Mouse (Mus musculus): ENCODE measurements at regions not wholly inside any gene's neighbourhood (a gene's known extent, or its start where the extent isn't known, plus 50 kb on each side); places are given as distances from the start of the nearest gene placed in this dataset.
A peak's percentile ranks its signal among the peaks of the same experiment; 100 is the strongest.
"Not testable (repeated sequence)": the region's sequence is repeated elsewhere in the genome, so short reads cannot be mapped to it uniquely, and the experiment has no call there.

DNA sequence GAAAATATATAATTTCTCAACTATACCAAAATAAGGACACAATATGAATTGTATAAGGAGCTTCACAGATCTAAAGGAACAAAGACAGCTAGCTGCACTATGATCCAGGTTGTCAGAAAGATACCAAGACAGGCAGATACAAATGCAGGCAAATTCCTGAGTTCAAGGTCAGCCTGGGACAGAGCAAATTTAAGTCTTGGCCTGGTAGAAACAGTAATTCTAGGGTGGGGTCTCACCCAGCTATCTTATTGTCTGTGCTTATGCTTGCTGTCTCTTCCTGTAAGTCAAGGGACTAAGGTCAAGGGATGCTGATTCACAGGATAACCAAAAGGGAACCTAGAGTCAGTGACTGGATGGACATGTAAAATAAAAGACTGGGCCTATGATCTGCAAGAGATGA, 250.4 kb downstream of the Nucb2 start:
- no peak overlapping the region for H3K4me2 ChIP-seq
- H3K27ac ChIP-seq (replicated peaks) = no peak overlapping the region
- H3K9ac ChIP-seq (replicated peaks) = no peak overlapping the region
- H3K4me3 ChIP-seq (replicated peaks) = no peak overlapping the region
- H3K36me3 ChIP-seq = no peaks in the 10 kb centered on the region
- H3K9me3 ChIP-seq (replicated peaks) = no peaks in the 10 kb centered on the region
- H3K27me3 ChIP-seq (replicated peaks) = no peaks in the 10 kb centered on the region
- no peak for ATAC-seq (ENCODE audit: low FRiP score)
- no peaks in the 10 kb centered on the region for H3K4me1 ChIP-seq

DNA sequence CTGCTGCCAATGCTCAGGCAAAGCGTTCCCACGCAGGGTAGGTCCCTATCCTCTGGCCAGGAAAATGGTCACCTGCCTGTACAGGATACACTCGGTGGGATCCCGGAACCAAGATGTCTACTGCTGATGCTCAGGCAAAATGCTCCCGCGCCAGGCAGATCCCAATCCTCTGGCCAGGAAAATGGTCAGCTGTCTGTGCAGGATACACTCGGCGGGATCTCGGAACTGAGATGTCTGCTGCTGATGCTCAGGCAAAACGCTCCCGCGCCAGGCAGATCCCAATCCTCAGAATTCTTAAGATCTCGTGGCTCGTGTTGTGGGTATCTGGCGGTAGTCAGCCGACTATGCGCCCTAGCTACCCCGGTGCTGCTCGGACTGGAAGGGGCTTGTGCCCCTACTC, 288.0 kb downstream of the Nucb2 start:
- H3K4me1 ChIP-seq; ATAC-seq (ENCODE audit: low FRiP score); H3K4me3 ChIP-seq (replicated peaks); H3K4me2 ChIP-seq; H3K36me3 ChIP-seq; H3K9me3 ChIP-seq (replicated peaks); H3K27ac ChIP-seq (replicated peaks); H3K27me3 ChIP-seq (replicated peaks); H3K9ac ChIP-seq (replicated peaks): not testable (repeated sequence)
- 94% methylated on average over 19 of the region's 19 CpGs for WGBS

DNA sequence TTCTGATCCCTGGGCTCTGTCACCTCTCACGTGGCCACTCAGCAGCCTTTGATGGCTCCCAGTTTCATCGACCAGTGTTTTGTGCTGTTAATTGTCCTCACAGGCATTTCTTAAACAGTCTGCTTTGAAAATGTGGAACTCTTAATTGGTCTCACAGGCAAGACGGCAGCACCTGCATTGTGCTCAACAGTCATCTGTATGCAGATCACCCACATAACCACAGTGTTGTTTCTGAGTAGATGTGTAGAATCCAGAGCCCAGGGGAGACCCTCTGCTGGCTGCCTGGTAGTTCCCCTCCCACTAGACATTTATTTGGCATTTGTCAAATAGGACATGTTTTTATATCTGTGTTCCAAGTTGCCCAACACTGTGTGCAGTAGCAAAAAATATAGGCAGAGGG, 304.3 kb downstream of the Nucb2 start:
- H3K36me3 ChIP-seq = no peaks in the 10 kb centered on the region
- H3K4me3 ChIP-seq (replicated peaks) = no peak overlapping the region
- no peak overlapping the region for H3K9ac ChIP-seq (replicated peaks)
- H3K27me3 ChIP-seq (replicated peaks) = no peaks in the 10 kb centered on the region
- H3K4me1 ChIP-seq = peaks cover 14% of the 10 kb centered on the region
- no peaks in the 10 kb centered on the region for H3K9me3 ChIP-seq (replicated peaks)
- ATAC-seq (ENCODE audit: low FRiP score) = no peak
- H3K27ac ChIP-seq (replicated peaks) = peak overlapping the region; percentile 56; the same call in 1 of the 2 replicates
- 25% methylated on average over 3 of the region's 3 CpGs for WGBS
- no peak overlapping the region for H3K4me2 ChIP-seq

DNA sequence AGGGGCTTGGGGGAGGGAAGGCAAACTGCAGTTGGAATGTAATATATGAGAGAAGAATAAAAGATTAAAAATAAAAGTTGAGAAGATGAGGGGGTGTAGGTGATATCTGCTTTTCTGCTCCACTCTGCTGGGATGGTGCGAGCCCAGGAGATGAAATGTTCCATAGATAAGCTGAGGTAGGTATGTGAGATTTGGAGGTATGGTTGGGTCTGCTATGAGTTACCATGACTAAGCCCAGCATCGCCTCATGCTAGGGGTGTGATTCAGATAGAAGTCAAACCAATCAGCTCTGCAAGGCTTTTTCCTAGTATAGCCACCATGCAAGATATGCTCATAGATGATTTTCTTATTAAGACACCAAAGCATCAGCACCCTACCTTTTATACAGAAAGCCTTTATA, 312.3 kb downstream of the Nucb2 start:
- no peak for ATAC-seq (ENCODE audit: low FRiP score)
- WGBS = 92% methylated on average over 2 of the region's 2 CpGs
- no peak overlapping the region for H3K9ac ChIP-seq (replicated peaks)

DNA sequence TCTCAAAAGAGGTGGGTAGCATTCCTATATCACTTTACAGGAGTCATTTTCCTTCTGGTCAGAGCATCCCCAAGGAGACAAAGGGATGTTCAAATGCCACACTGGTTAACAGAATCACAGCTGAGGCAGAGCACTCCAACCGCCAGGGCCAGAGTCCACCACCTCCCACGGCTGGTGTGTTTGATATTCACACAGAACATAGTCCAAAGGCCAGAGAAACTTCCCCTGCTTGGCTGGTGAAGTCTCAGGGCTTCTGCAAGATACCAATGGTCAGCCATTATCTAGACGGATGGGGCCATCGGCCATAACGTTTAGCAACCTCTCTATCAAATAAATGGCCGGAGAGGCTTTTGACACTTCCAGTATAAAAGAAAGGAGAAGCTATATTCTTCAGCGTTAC, 313.8 kb downstream of the Nucb2 start:
- 81% methylated on average over 7 of the region's 7 CpGs for WGBS

More for the DNA sequence above, 312.3 kb downstream of the Nucb2 start:
- H3K9me3 ChIP-seq (replicated peaks) = no peaks in the 10 kb centered on the region
- no peak overlapping the region for H3K4me2 ChIP-seq
- H3K4me3 ChIP-seq (replicated peaks) = no peak overlapping the region
- no peak overlapping the region for H3K27ac ChIP-seq (replicated peaks)
- no peaks in the 10 kb centered on the region for H3K4me1 ChIP-seq
- no peaks in the 10 kb centered on the region for H3K36me3 ChIP-seq
- no peaks in the 10 kb centered on the region for H3K27me3 ChIP-seq (replicated peaks)

DNA sequence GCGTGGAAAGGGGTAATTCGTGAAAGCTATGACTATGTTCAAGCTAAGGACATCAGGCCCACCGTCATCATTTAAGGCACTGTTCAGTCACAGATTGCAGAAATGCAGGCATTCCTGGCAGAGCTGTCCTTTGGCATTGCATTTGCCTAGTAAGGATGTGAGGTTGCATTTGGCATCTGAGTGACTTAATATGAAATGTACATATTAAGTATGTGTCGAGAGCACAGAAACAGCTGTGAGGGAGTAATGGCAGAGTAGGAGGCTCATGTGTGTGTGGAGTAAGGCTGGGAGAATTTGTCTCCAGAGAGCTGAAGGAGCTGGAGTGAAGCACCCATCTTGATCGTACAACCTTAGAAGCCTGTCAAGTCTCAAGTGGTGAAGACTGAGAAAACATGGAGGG, 316.4 kb downstream of the Nucb2 start:
- Histone ChIP-seq H3K4me2 (no peak overlapping the region), H3K4me1 (no peaks in the 10 kb centered on the region), H3K27me3 (replicated peaks) (no peaks in the 10 kb centered on the region), H3K36me3 (no peaks in the 10 kb centered on the region), H3K9ac (replicated peaks) (no peak overlapping the region), H3K9me3 (replicated peaks) (no peaks in the 10 kb centered on the region), H3K27ac (replicated peaks) (no peak overlapping the region), H3K4me3 (replicated peaks) (no peak overlapping the region)
- WGBS = 85% methylated on average over 5 of the region's 5 CpGs
- ATAC-seq (ENCODE audit: low FRiP score) = no peak

More for the DNA sequence above, 313.8 kb downstream of the Nucb2 start:
- H3K27me3 ChIP-seq (replicated peaks) = no peaks in the 10 kb centered on the region
- H3K9me3 ChIP-seq (replicated peaks) = no peaks in the 10 kb centered on the region
- ATAC-seq (ENCODE audit: low FRiP score) = no peak
- no peak overlapping the region for H3K27ac ChIP-seq (replicated peaks)
- H3K4me2 ChIP-seq = no peak overlapping the region
- no peaks in the 10 kb centered on the region for H3K36me3 ChIP-seq
- no peaks in the 10 kb centered on the region for H3K4me1 ChIP-seq
- H3K9ac ChIP-seq (replicated peaks) = no peak overlapping the region
- no peak overlapping the region for H3K4me3 ChIP-seq (replicated peaks)

DNA sequence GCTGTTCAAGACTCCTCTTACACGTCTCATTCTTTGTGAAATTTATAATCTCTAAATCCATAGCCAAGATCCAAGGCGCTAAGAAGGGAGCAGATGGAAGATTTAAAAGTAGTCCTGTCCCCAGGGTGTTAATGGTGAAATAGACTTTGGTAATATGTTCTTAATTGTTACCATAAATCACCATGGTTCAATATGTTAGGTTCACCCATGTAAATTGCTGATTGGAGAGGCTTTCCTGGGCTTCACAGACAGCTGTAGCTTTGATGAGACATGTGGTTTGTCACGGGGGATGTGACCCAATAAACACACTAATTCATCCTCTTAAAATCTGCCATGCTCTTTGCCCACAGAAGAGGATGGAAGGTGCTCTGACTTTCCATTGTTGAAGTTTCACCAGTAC, 338.7 kb downstream of the Nucb2 start:
- no peak overlapping the region for H3K4me3 ChIP-seq (replicated peaks)
- H3K27ac ChIP-seq (replicated peaks) = no peak overlapping the region
- WGBS = 21% methylated on average over 3 of the region's 3 CpGs
- no peaks in the 10 kb centered on the region for H3K9me3 ChIP-seq (replicated peaks)
- ATAC-seq (ENCODE audit: low FRiP score) = no peak; the same call in 1 of the 2 replicates
- no peak overlapping the region for H3K4me2 ChIP-seq
- H3K9ac ChIP-seq (replicated peaks) = no peak overlapping the region
- peaks cover 2% of the 10 kb centered on the region; the same call in 1 of the 2 replicates for H3K4me1 ChIP-seq
- no peaks in the 10 kb centered on the region for H3K27me3 ChIP-seq (replicated peaks)
- no peaks in the 10 kb centered on the region for H3K36me3 ChIP-seq

DNA sequence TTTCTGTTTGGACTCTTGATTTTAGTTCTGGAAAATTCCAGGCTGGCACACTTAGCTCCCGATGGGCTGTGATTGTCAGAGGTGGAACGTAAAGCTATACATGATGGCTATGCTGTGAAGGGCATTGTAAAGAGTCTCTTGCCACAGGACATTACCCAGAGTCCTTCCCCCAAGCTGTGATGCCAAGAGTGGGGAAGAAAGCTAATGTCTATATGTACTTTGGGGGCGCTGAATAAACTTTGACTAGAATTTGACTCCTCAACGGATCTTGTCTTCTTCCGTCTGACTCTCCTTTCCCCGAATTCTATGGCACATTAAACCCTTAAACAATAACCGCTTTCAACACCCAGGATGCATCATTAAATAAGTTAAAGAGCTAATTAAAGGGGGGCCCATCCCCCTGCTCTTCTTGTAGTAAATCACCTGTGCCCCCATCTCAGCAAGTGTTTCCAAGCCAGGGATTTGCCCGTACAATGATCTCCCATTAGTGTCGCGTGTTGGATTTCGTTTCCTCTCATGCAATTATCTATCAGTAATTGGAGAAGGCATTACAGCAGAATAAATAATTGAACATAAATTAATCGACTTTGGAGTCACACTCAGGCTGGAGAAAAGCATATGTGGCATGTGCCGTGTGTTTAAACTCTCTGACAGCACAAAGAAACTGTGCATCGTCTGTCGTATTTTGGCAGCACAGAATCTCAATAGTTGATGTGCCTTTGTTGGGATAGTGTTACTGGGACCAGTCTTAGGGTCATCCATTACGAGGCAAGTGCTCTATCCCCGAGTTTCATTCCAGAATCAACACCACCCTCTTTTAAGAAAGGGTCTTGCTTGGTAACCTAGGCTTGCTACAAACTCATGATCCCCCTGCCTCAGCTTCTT, 343.9 kb downstream of the Nucb2 start:
- Histone ChIP-seq H3K36me3 (no peaks in the 10 kb centered on the region), H3K4me3 (replicated peaks) (no peak overlapping the region), H3K4me2 (peak overlapping the region; percentile 11; the same call in 1 of the 2 replicates), H3K9ac (replicated peaks) (no peak overlapping the region), H3K27ac (replicated peaks) (no peak overlapping the region), H3K9me3 (replicated peaks) (no peaks in the 10 kb centered on the region), H3K4me1 (peaks cover 9% of the 10 kb centered on the region; the same call in 1 of the 2 replicates), H3K27me3 (replicated peaks) (no peaks in the 10 kb centered on the region)
- 47% methylated on average over 17 of the region's 17 CpGs for WGBS
- no peak for ATAC-seq (ENCODE audit: low FRiP score)

DNA sequence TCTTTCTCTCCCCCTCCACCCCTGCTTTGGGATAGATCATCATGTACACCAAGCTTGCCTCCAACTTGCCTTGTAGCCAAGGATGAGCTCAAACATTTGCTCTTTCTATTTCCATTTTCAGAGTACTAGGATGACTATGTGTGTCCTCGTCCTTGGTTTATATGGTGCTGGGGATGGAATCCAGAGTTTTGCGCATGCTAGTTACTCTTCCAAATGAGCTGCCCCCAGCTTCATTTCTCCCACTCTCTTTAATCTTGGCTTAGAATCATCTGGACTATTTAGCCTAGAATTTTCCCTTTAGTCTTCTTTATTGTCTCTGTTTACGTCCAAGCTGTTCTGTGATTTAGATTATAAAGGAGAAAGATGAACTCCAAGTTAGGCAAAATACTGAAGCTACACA, 349.2 kb downstream of the Nucb2 start:
- Histone ChIP-seq H3K4me1 (peaks cover 2% of the 10 kb centered on the region; the same call in 1 of the 2 replicates), H3K9ac (replicated peaks) (no peak overlapping the region), H3K9me3 (replicated peaks) (no peaks in the 10 kb centered on the region), H3K4me3 (replicated peaks) (no peak overlapping the region), H3K27me3 (replicated peaks) (no peaks in the 10 kb centered on the region), H3K4me2 (no peak overlapping the region), H3K27ac (replicated peaks) (no peak overlapping the region), H3K36me3 (no peaks in the 10 kb centered on the region)
- ATAC-seq (ENCODE audit: low FRiP score) = no peak
- WGBS = 95% methylated on average over 3 of the region's 3 CpGs

DNA sequence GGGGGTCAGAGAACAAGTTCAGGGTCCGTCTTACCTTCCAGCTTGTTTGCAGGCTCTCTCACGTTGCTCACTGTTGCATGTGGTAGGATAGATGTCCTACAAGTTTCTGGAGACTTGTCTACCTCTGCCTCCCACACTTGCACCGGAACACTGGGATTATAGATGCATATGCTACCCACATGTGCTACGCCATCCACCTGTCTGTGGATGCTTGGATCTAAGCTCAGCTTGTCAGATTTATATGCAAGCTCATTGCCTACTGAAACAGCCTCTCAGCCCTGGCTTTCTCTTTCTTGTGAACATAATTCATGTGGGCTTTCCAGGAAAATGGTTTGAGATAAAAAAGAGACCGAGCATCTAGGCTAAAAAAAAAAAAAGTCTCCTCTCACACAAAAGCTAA, 353.0 kb downstream of the Nucb2 start:
- H3K4me2 ChIP-seq = no peak overlapping the region
- no peaks in the 10 kb centered on the region for H3K27me3 ChIP-seq (replicated peaks)
- H3K9ac ChIP-seq (replicated peaks) = no peak overlapping the region
- no peak overlapping the region for H3K27ac ChIP-seq (replicated peaks)
- no peaks in the 10 kb centered on the region for H3K36me3 ChIP-seq
- H3K4me1 ChIP-seq = no peaks in the 10 kb centered on the region
- no peak for ATAC-seq (ENCODE audit: low FRiP score)
- H3K9me3 ChIP-seq (replicated peaks) = no peaks in the 10 kb centered on the region
- no peak overlapping the region for H3K4me3 ChIP-seq (replicated peaks)
- 76% methylated on average over 5 of the region's 5 CpGs for WGBS

DNA sequence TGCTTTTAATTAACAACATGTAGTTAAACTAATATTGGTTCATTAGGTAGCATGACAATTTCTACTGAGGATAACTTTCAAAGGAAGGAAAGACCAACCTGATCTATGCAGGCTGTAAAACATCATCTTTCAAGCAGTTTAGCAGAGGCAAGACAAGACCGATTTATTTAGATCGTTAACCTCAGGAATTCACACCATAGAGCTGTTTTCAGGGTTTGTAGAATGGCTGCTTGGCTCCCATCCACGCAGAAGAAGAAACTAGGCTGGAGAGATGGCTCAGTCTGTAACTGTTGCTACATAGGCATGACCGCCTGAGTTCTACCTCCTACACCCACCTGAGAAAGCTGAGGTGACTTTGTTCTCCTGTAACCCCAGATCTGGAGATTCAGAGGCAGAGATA, 353.6 kb downstream of the Nucb2 start:
- ATAC-seq (ENCODE audit: low FRiP score) = no peak
- Histone ChIP-seq H3K4me2 (no peak overlapping the region), H3K4me1 (no peaks in the 10 kb centered on the region), H3K27me3 (replicated peaks) (no peaks in the 10 kb centered on the region), H3K36me3 (no peaks in the 10 kb centered on the region), H3K4me3 (replicated peaks) (no peak overlapping the region), H3K9me3 (replicated peaks) (no peaks in the 10 kb centered on the region), H3K27ac (replicated peaks) (no peak overlapping the region), H3K9ac (replicated peaks) (no peak overlapping the region)
- WGBS = 80% methylated on average over 4 of the region's 4 CpGs

DNA sequence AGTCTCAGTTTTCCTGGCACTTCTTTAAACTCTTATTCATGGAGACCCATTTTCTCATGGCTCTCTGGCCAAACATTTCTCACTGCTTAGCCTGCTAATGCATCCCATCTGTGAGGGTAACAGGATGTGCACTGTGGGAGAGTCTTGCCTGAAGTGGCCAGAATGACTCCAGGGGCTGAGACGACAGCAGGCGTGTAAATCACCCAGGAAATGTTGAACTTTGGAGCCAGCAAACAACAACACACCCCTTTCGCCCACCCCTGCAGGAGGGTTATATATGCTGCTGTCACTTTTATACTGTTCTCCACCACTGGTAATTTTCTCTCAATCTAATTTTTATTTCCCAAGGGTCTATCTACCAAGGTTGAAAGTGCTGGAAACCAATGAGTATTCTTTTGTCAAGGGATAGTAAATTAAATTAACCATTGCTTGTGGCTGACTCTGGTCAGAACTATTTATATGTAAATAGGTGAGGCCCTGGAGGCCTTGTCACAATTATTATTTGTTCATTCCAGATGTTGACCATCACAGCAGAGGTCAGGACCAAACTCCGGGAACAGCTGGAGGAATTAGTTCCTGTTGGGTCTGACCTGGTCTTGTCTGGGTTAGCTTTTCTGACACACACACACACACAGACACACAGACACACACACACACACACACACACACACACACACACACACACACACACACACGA, 378.2 kb downstream of the Nucb2 start:
- Histone ChIP-seq H3K27me3 (replicated peaks) (no peaks in the 10 kb centered on the region), H3K9me3 (replicated peaks) (no peaks in the 10 kb centered on the region), H3K9ac (replicated peaks) (no peak overlapping the region), H3K36me3 (no peaks in the 10 kb centered on the region), H3K4me2 (no peak overlapping the region), H3K4me3 (replicated peaks) (no peak overlapping the region), H3K27ac (replicated peaks) (no peak overlapping the region), H3K4me1 (0 out of 2 replicates have a peak, but pooled peaks cover 3% of the 10 kb centered on the region)
- WGBS = 27% methylated on average over 5 of the region's 5 CpGs
- ATAC-seq (ENCODE audit: low FRiP score) = no peak

Measured in neural tube, embryonic 15.5 days (tissue).